Mouse (Mus musculus): ENCODE data around the gene Mup13. TPM values are rescaled to one million over a fixed set of nuclear protein-coding genes. Genes with fewer than 3 reads are reported as not detected.
"Not testable (repeated sequence)": the region's sequence is repeated elsewhere in the genome, so short reads cannot be mapped to it uniquely, and the experiment has no call there.

Mup13 gene
- total RNA-seq (2017) = not detected in 2 replicates

DNA sequence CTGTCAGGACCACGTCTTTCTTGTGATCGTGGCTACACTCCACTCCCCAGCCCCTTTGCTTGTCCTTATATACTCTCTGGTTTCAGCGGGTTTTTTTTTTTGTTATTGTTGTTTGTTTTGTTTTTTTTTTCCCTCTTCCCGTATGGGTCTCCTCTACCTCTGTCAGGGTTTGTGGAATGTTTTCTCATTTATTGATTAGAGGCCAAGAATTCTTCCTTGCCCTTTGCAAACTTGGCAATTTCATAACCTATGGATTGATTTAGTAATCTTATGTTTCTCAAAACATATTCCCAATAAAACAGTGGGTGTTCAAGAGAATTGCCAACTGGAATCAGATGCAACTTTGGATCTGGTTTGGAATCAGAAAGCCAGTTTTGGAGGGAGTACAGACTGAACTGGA is at the start of gene Mup13:
Gene Mup13 (minus strand): TSS at position 101 of the 400 bp plus-strand sequence.
- ATAC-seq (replicated peaks; ENCODE audit: low read depth, poor library complexity, severe bottlenecking) = not testable (repeated sequence)

Other genes with a start within 250 kb of the Mup13 start
- gene Mup14, start 75.7 kb upstream of the Mup13 start, total RNA-seq (2017) = not detected in 2 replicates
- not detected in 2 replicates for gene Mup15, start 211.5 kb upstream of the Mup13 start, total RNA-seq (2017)

All from common myeloid progenitor, adult 5-6 weeks (primary cell).